Mouse (Mus musculus): ENCODE results near the gene Josd2. TPM values are rescaled to one million over a fixed set of nuclear protein-coding genes. Genes with fewer than 3 reads are reported as not detected.

The Josd2 gene
- total RNA-seq, 1 experiment from 2014 or later, result 20.4 TPM

DNA sequence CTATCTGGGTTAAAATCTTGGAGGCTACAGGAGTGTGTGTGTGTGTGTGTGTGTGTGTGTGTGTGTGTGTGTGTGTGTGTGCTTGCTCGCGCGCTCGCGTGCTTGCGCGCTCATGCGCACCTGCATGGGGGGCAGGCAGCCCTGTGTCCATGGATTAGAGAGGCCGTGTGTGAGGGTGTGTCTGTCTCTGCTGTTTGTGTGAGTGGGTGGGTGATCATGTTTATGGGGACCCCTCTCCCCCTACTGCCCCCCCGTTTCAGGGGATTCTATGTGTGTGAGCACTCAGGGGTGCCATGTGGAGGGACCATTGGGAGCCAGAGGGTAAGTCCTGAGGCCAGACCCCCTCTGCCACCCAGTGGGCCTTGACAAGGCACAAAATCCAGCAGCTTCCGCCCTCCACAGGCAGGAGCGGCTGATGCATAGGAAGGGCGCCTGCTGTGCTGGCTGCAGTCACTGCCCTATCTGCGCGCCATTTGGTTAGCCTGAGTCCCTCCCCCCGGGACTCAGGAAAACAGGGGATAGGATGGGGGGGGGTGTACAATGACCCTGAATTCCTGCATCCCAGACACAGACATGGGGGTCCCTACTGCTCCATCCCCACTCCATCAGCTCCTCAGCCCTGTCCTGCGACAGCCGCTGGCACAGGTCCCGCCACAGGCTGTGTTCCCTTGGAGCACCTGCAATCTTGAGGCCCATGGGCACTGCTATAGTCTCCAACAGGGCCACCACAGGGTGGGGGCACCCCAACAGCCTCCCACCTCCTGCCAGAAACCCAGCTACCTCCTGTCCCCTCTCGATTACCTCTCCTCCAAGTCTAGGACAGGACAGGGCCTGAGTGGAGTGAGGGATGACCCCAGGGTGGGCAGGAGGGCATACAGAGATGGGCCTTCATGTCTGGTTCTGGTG, 24.3 kb upstream of the Josd2 start:
- no peak for ATAC-seq (replicated peaks in 1 of 2; ENCODE audit: insufficient read depth in 1 of 2, low FRiP score in 2 of 2, low TSS enrichment in 1 of 2, low read depth in 1 of 2, poor library complexity in 2 of 2, severe bottlenecking in 2 of 2)

DNA sequence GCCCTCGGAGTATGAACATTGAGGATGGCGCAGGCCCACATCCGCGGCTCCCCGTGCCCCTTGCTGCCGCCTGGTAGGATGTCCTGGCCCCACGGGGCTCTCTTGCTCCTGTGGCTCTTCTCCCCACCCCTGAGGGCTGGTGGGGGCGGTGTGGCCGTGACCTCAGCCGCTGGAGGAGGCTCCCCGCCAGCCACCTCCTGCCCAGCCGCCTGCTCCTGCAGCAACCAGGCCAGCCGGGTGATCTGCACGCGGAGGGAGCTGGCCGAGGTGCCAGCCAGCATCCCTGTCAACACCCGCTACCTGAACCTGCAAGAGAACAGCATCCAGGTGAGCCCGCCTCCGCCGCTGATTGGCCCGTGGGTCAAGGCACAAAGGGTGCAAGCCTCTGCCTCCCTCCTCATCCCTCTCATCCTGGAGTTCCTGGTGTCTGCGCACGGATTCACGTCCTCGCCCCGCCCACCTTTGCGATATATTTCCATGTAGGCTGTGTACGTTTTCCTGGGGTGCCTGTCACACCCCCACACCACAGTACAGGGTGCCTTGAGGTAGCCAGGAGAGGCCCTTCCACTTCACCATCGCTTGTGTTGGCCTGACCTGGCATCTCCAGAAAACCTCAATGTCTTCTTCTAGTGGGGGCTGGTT, 22.8 kb upstream of the Josd2 start:
- ATAC-seq (replicated peaks in 1 of 2; ENCODE audit: insufficient read depth in 1 of 2, low FRiP score in 2 of 2, low TSS enrichment in 1 of 2, low read depth in 1 of 2, poor library complexity in 2 of 2, severe bottlenecking in 2 of 2), result no peak

- peak in 1 of 2 experiments; percentile 35; a peak in 1 of 4 replicates for ATAC-seq (replicated peaks in 1 of 2; ENCODE audit: insufficient read depth in 1 of 2, low FRiP score in 2 of 2, low TSS enrichment in 1 of 2, low read depth in 1 of 2, poor library complexity in 2 of 2, severe bottlenecking in 2 of 2)
These were observed 22.3 kb upstream of the Josd2 start for GRCm38 (mm10) chr7:44445528-44445923.

- no peak for ATAC-seq (replicated peaks in 1 of 2; ENCODE audit: insufficient read depth in 1 of 2, low FRiP score in 2 of 2, low TSS enrichment in 1 of 2, low read depth in 1 of 2, poor library complexity in 2 of 2, severe bottlenecking in 2 of 2)
These were observed 21.5 kb upstream of the Josd2 start for GRCm38 (mm10) chr7:44446070-44446855.

GRCm38 (mm10) chr7:44453256-44453655, 14.5 kb upstream of the Josd2 start:
- peak; percentile 63 to 74 for ATAC-seq (replicated peaks in 1 of 2; ENCODE audit: insufficient read depth in 1 of 2, low FRiP score in 2 of 2, low TSS enrichment in 1 of 2, low read depth in 1 of 2, poor library complexity in 2 of 2, severe bottlenecking in 2 of 2)

DNA sequence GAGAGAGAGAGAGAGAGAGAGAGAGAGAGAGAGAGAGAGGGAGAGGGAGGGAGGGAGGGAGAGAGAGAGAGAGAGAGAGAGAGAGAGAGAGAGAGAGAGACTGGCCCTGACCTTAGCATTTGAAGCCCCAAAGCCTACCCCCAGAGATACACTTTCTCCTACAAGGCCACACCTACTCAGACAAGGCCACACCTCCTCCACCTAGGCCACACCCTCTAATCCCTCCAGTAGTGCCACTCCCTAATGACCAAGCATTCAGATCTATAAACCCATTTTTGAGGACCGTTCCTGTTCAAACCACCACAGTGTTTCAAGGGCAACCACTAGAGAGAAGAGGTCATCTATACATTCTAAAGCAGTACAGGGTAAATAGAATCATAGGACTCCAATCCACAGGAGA, 11.5 kb upstream of the Josd2 start:
- no peak for ATAC-seq (replicated peaks in 1 of 2; ENCODE audit: insufficient read depth in 1 of 2, low FRiP score in 2 of 2, low TSS enrichment in 1 of 2, low read depth in 1 of 2, poor library complexity in 2 of 2, severe bottlenecking in 2 of 2)

DNA sequence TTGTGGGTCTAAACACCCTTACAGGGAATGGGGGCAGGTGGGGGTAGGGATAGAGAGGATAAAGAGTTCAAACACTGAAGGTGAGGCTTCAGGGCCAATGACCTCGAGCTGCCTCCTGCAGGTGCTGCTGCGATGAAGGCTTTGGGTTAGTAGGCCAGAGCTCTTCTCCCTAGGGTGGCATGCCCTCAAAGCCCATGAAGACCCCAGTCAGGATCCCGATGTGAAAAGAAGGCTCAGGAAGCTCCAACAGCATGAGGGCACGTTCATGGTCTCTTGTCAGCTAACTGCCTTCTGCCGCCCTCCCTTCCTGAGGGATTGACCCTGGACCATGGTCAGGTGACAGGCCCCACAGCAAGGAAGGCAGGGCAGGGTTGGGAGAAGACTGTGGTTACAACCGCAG, 7.7 kb upstream of the Josd2 start:
- ATAC-seq (replicated peaks in 1 of 2; ENCODE audit: insufficient read depth in 1 of 2, low FRiP score in 2 of 2, low TSS enrichment in 1 of 2, low read depth in 1 of 2, poor library complexity in 2 of 2, severe bottlenecking in 2 of 2), result no peak

DNA sequence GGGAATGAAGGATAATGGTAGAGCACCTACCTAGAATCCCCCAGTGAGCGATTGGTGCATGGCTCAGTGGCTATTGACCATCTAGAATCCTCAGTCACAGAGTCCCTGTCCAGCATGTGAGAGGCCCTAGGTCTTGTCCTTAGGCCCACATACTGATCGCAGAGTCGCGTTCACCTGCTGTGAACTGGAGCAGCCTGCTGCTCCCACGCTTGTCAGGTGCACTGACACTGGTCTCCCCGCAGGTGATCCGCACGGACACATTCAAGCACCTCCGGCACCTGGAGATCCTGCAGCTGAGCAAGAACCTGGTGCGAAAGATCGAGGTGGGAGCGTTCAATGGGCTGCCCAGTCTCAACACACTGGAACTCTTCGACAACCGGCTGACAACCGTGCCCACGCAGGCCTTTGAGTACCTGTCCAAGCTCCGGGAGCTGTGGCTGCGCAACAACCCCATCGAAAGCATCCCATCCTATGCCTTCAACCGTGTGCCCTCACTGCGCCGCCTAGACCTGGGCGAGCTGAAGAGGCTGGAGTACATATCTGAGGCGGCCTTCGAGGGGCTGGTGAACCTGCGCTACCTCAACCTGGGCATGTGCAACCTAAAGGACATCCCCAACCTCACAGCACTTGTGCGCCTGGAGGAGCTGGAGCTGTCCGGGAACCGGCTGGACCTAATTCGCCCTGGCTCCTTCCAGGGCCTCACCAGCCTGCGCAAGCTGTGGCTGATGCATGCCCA, 6.8 kb upstream of the Josd2 start:
- ATAC-seq (replicated peaks in 1 of 2; ENCODE audit: insufficient read depth in 1 of 2, low FRiP score in 2 of 2, low TSS enrichment in 1 of 2, low read depth in 1 of 2, poor library complexity in 2 of 2, severe bottlenecking in 2 of 2), result no peak

GRCm38 (mm10) chr7:44461503-44462217, 6.1 kb upstream of the Josd2 start:
- ATAC-seq (replicated peaks in 1 of 2; ENCODE audit: insufficient read depth in 1 of 2, low FRiP score in 2 of 2, low TSS enrichment in 1 of 2, low read depth in 1 of 2, poor library complexity in 2 of 2, severe bottlenecking in 2 of 2), result no peak

- peak; percentile 41 to 47; a peak in 2 of 4 replicates for ATAC-seq (replicated peaks in 1 of 2; ENCODE audit: insufficient read depth in 1 of 2, low FRiP score in 2 of 2, low TSS enrichment in 1 of 2, low read depth in 1 of 2, poor library complexity in 2 of 2, severe bottlenecking in 2 of 2)
These were observed 5.3 kb upstream of the Josd2 start for GRCm38 (mm10) chr7:44462218-44463055.

GRCm38 (mm10) chr7:44463056-44463425, 4.7 kb upstream of the Josd2 start:
- no peak for ATAC-seq (replicated peaks in 1 of 2; ENCODE audit: insufficient read depth in 1 of 2, low FRiP score in 2 of 2, low TSS enrichment in 1 of 2, low read depth in 1 of 2, poor library complexity in 2 of 2, severe bottlenecking in 2 of 2)

DNA sequence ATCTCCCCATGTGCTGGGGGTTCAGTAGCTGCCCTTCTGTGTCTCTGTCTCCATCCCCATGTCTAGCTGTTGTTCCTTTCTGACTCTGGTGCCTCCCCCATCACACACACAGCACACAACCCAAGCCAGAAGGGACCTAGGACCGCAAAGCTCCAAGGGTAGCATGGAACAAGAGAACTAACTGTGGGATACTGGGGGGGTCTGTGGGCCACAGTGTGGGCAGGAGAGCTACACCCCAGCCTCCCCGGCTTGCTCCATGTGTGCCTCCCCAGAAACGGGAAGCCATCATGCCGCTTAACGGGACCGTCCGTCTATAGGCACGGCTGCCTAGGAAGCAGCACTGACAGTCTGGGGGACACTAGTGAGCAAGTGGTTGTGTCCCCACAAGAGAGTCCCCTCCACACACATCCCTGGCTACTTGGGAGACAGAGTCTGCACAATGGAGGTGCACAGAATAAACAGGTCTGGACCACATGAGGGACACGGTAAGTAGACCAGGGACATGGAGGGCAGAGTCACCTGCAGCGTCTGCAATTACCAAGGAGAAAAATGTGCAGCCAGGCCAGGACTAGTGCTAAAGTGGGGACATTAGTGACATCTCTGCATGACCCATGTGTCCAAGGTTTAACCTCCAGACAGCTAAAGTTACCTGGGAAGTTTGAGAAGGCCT, 4.1 kb upstream of the Josd2 start:
- ATAC-seq (replicated peaks in 1 of 2; ENCODE audit: insufficient read depth in 1 of 2, low FRiP score in 2 of 2, low TSS enrichment in 1 of 2, low read depth in 1 of 2, poor library complexity in 2 of 2, severe bottlenecking in 2 of 2), result no peak

DNA sequence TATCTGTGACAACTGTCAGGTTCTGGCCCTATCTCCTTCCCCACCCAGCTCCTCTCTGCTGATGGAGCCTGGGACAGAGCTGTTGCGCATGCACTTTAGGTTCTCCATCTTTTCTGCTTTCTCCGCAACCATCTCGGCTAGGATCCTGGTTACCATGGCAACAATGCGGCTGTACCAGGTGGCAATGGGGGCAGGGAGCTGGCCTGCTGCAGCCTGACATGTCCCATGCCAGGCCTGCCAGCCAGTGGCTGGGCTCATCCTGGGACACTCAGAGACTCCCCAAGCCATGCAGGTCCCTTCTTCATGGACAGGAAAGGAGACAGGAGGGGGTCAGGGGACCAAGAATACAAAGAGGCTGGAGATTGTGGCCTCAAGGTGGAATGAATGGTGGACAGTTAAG, 3.3 kb upstream of the Josd2 start:
- ATAC-seq (replicated peaks in 1 of 2; ENCODE audit: insufficient read depth in 1 of 2, low FRiP score in 2 of 2, low TSS enrichment in 1 of 2, low read depth in 1 of 2, poor library complexity in 2 of 2, severe bottlenecking in 2 of 2), result no peak

DNA sequence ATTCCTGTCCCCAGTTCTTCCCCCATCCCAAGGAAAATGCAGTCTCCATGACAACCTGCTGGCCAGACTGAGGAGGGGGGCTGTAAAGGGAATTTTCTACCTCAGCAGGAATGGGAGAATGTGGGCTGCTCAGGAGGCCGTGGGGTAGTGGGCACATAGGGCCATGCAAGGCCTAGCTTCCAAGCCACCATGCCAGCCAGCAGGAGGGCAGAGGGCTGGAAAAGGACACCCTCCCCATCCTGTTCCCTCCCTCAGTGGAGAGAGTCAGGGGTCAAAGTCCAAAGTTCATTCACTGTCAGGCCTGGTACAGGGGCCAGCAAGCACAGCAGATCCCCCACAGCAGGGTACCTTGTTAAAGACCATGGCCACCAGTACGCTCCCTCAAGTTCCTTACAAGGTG, 2.7 kb upstream of the Josd2 start, which contains the start of gene Aspdh:
Gene Aspdh, plus strand, starts transcription at position 281 of the 400 bp plus-strand sequence.
- no peak for ATAC-seq (replicated peaks in 1 of 2; ENCODE audit: insufficient read depth in 1 of 2, low FRiP score in 2 of 2, low TSS enrichment in 1 of 2, low read depth in 1 of 2, poor library complexity in 2 of 2, severe bottlenecking in 2 of 2)

DNA sequence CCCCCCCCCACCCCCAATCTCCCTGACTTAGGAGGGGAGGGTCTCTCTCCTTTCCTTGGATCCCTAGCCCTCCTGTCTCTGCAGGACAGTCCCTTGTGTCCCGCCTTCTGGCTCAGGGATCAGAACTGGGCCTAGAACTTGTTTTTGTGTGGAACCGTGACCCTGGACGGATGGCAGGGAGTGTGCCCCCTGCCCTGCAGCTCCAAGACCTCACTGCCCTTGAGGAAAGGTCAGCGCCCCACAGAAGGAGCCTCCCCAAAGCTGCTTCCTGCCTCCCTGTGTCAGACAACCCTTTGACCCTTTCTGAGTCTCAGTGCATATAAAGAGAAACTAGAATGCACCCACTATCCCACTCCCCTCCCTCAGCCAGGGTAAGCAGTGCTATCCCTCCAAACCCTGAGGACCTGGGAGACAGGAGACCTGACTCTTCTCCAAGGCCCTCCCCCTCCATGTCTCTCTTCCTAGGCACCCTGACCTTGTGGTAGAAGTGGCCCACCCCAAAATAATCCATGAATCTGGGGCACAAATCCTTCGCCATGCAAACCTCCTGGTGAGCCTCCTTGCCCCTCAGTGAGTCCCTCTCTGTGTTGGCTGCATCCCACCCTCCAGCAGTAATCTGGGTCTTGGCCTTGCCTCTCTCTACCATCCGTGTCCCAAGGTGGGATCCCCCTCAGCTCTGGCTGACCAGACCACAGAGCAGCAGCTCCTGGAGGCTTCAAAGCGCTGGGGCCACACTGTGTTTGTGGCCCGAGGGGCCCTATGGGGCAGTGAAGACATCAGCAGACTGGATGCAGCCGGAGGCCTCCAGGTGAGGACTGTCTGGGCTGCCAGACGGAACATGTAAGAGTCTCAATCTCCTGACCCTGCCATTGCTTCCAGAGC, 1.5 kb upstream of the Josd2 start:
- ATAC-seq (replicated peaks in 1 of 2; ENCODE audit: insufficient read depth in 1 of 2, low FRiP score in 2 of 2, low TSS enrichment in 1 of 2, low read depth in 1 of 2, poor library complexity in 2 of 2, severe bottlenecking in 2 of 2), result no peak
